Mouse (Mus musculus): ENCODE measurements at regions not wholly inside any gene's neighbourhood (a gene's known extent, or its start where the extent isn't known, plus 50 kb on each side); places are given as distances from the start of the nearest gene placed in this dataset.

DNA sequence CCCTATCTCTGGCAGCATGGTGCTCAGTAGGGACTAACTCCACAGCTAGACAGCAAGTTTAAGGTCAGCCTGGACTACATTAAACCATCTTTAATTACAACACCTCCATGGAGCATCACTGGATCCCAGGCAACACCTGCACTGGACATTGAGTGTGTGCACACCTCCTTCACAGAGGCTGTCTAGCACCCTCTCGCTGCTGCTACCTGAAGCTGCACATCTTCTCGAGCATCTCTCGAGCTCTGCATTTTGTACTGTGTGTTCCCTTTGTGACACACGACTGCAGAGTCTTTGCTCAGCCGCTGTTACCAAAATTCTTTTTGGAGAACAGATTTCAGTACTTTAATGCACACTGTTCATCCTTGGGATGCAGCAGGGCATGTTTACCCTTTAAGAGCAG is 212.2 kb upstream of the Smim15 start:
- TF ChIP-seq CTCF (conservative IDR thresholded peaks at IDR 0.05; ENCODE audit: low read length) (no peak), POU5F1 (IDR thresholded peaks at IDR 0.05; ENCODE audit: borderline replicate concordance, low read length) (no peak)

Data from E14TG2a.4 (cell line).